Comparison of ENCODE assay signal across 17 mouse cellular contexts in genomic region chrX:143090904-143091588, GRCm38 (mm10). TPM values are rescaled to one million over a fixed set of nuclear protein-coding genes. Genes with fewer than 3 reads are reported as not detected.
"Had no signal": no experiment of that assay in that cellular context is flagged by ENCODE, and none has a peak within 500 bp of the region (broad histone marks: within the 10 kb centered on the region; RNA-seq: fewer than 3 reads in every experiment).

No protein-coding gene starts in this region.

- H3K4me1 ChIP-seq: lung, embryonic 15.5 days; megakaryocyte, embryonic 14.5 days; midbrain, embryonic 13.5 days; midbrain, embryonic 15.5 days; neural tube, embryonic 12.5 days; stomach, embryonic 15.5 days had no signal

- H3K4me3 ChIP-seq: lung, embryonic 15.5 days; megakaryocyte, embryonic 14.5 days; midbrain, embryonic 13.5 days; midbrain, embryonic 15.5 days; neural tube, embryonic 12.5 days; stomach, embryonic 15.5 days had no signal

- H3K4me2 ChIP-seq: lung, embryonic 15.5 days; midbrain, embryonic 11.5 days; midbrain, embryonic 13.5 days; midbrain, embryonic 15.5 days; neural tube, embryonic 12.5 days; stomach, embryonic 15.5 days had no signal

- H3K9me3 ChIP-seq: lung, embryonic 15.5 days; megakaryocyte, embryonic 14.5 days; midbrain, embryonic 13.5 days; midbrain, embryonic 15.5 days; neural tube, embryonic 12.5 days; stomach, embryonic 15.5 days had no signal

- H3K36me3 ChIP-seq: lung, embryonic 15.5 days; midbrain, embryonic 13.5 days; midbrain, embryonic 15.5 days; neural tube, embryonic 12.5 days; stomach, embryonic 15.5 days had no signal

- H3K27ac ChIP-seq: lung, embryonic 15.5 days; macrophage; midbrain, embryonic 13.5 days; midbrain, embryonic 15.5 days; neural tube, embryonic 12.5 days; stomach, embryonic 15.5 days; stomach, postnatal 0 days had no signal

- DNase-seq: lung, adult 2 months; lung, postnatal 14 days; lung, postnatal 36 days; right cerebral cortex, postnatal 14 days; thymus, adult 2 months; thymus, postnatal 25 days; thymus, postnatal 4 days had no signal

- H3K27me3 ChIP-seq: neural tube, embryonic 12.5 days; stomach, embryonic 15.5 days had no signal

- H3K9ac ChIP-seq: lung, embryonic 15.5 days; midbrain, embryonic 13.5 days; midbrain, embryonic 15.5 days; neural tube, embryonic 12.5 days; stomach, embryonic 15.5 days had no signal

- ATAC-seq: lung, postnatal 0 days; midbrain, embryonic 13.5 days; midbrain, embryonic 15.5 days had no signal

RNA-seq across cellular contexts. Expression of gene Rtl9, which starts 8.3 kb away (rescaled TPM):
- polyA plus RNA-seq: macrophage had no signal
